Mouse (Mus musculus): ENCODE results near the gene C1qtnf2. TPM values are rescaled to one million over a fixed set of nuclear protein-coding genes. Genes with fewer than 3 reads are reported as not detected.

C1qtnf2 gene
- polyA plus RNA-seq, 1 experiment from 2014 or later = 17.8 TPM

DNA sequence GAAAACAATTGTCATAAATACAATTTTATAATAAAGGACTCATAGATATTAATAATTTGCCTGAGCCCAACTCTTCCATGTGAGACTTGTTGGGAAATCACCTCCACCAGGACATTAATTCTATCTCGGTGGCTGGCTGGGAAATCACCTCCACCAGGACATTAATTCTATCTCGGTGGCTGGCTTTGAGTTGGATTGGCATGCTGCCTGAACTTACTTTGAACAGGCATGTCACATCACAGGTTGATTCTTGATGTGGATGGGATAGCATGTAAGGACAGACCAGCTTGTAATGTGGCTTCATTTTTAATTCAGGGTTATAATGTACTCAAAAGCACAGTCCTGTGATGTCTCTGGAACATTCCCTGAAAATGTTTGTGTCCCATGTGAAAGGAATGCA, 24.2 kb upstream of the C1qtnf2 start:
- no peaks in the 10 kb centered on the region for H3K4me1 ChIP-seq (ENCODE audit: insufficient read depth, low read length)
- no peaks in the 10 kb centered on the region for H3K27me3 ChIP-seq (ENCODE audit: insufficient read depth, low read length)
- H3K9me3 ChIP-seq (ENCODE audit: low read length) = no peaks in the 10 kb centered on the region
- H3K36me3 ChIP-seq (ENCODE audit: insufficient read depth, low read length) = peaks cover 24% of the 10 kb centered on the region
- 78% methylated on average over 2 of the region's 2 CpGs for WGBS
- H3K4me2 ChIP-seq (replicated peaks; ENCODE audit: low read depth, low read length) = no peak overlapping the region
- no peak overlapping the region for H3K27ac ChIP-seq (ENCODE audit: low read length)
- H3K9ac ChIP-seq (replicated peaks; ENCODE audit: low read length) = no peak overlapping the region
- no peak overlapping the region for H3K4me3 ChIP-seq (ENCODE audit: low read length)
- no peak for ATAC-seq (ENCODE audit: low FRiP score, low TSS enrichment)

GRCm38 (mm10) chr11:43451322-43451721, 22.8 kb upstream of the C1qtnf2 start:
- no peak overlapping the region for H3K4me2 ChIP-seq (replicated peaks; ENCODE audit: low read depth, low read length)
- H3K4me1 ChIP-seq (ENCODE audit: insufficient read depth, low read length) = no peaks in the 10 kb centered on the region
- H3K27me3 ChIP-seq (ENCODE audit: insufficient read depth, low read length) = no peaks in the 10 kb centered on the region
- no peak overlapping the region for H3K27ac ChIP-seq (ENCODE audit: low read length)
- no peak for ATAC-seq (ENCODE audit: low FRiP score, low TSS enrichment)
- WGBS = 68% methylated on average over 4 of the region's 4 CpGs
- no peak overlapping the region for H3K4me3 ChIP-seq (ENCODE audit: low read length)
- peaks cover 11% of the 10 kb centered on the region for H3K36me3 ChIP-seq (ENCODE audit: insufficient read depth, low read length)
- no peak overlapping the region for H3K9ac ChIP-seq (replicated peaks; ENCODE audit: low read length)
- H3K9me3 ChIP-seq (ENCODE audit: low read length) = no peaks in the 10 kb centered on the region

DNA sequence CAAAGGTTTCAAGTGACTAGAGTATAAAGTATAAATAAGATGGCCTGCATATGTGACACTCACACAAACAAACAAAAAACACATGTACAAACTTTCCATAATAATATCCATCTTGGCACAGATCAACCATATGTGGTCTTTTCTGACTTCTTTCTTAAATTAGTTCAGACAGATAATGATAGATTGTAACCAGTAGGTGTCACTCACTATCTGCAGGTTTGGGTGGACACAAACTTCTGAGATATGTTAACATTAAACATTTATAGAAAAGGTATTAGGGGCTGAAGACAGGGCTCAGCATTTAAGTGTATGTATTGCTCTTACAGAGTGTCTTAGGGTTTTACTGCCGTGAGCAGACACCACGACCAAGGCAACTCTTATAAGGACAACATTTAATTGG, 21.8 kb upstream of the C1qtnf2 start:
- 59% methylated on average over 2 of the region's 2 CpGs for WGBS
- Histone ChIP-seq H3K4me1 (ENCODE audit: insufficient read depth, low read length) (no peaks in the 10 kb centered on the region), H3K4me2 (replicated peaks; ENCODE audit: low read depth, low read length) (no peak overlapping the region), H3K36me3 (ENCODE audit: insufficient read depth, low read length) (peaks cover 5% of the 10 kb centered on the region), H3K27ac (ENCODE audit: low read length) (no peak overlapping the region), H3K9ac (replicated peaks; ENCODE audit: low read length) (no peak overlapping the region), H3K27me3 (ENCODE audit: insufficient read depth, low read length) (no peaks in the 10 kb centered on the region), H3K4me3 (ENCODE audit: low read length) (no peak overlapping the region), H3K9me3 (ENCODE audit: low read length) (no peaks in the 10 kb centered on the region)
- no peak; the same call in 1 of the 2 replicates for ATAC-seq (ENCODE audit: low FRiP score, low TSS enrichment)

- no peak overlapping the region for H3K4me3 ChIP-seq (ENCODE audit: low read length)
- H3K9me3 ChIP-seq (ENCODE audit: low read length) = 0 out of 2 replicates have a peak, but pooled peaks cover 2% of the 10 kb centered on the region
- H3K4me1 ChIP-seq (ENCODE audit: insufficient read depth, low read length) = no peaks in the 10 kb centered on the region
- no peak overlapping the region for H3K4me2 ChIP-seq (replicated peaks; ENCODE audit: low read depth, low read length)
- H3K9ac ChIP-seq (replicated peaks; ENCODE audit: low read length) = no peak overlapping the region
- no peak for ATAC-seq (ENCODE audit: low FRiP score, low TSS enrichment)
- H3K36me3 ChIP-seq (ENCODE audit: insufficient read depth, low read length) = no peaks in the 10 kb centered on the region
- no peak overlapping the region for H3K27ac ChIP-seq (ENCODE audit: low read length)
- H3K27me3 ChIP-seq (ENCODE audit: insufficient read depth, low read length) = no peaks in the 10 kb centered on the region
- WGBS = 90% methylated on average over 25 of the region's 25 CpGs
These were observed 10.9 kb upstream of the C1qtnf2 start for GRCm38 (mm10) chr11:43463204-43463603.

DNA sequence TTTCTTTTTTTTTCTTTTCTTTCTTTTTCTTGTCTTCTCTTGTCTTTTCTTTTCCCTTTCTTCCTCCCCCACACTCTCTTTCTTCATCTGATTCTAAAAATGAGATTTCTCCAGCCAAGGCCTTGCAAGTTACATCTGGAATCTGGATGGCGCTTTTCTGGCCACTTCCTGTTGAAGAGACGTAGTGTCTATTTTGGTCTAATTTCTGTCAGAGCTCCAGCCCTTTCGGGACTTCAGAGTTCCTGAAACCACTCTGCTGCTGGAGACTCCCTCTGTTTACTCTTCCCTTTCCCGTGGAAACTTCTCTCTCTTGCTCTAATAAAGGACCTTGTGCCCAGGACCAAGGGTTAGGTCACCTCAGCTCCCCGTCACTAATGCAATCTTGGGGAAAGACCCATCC, 4.0 kb upstream of the C1qtnf2 start:
- Histone ChIP-seq H3K27ac (ENCODE audit: low read length) (peak overlapping the region; percentile 71), H3K9me3 (ENCODE audit: low read length) (0 out of 2 replicates have a peak, but pooled peaks cover 2% of the 10 kb centered on the region), H3K4me2 (replicated peaks; ENCODE audit: low read depth, low read length) (no peak overlapping the region; the same call in 1 of the 2 replicates), H3K4me3 (ENCODE audit: low read length) (no peak overlapping the region), H3K36me3 (ENCODE audit: insufficient read depth, low read length) (no peaks in the 10 kb centered on the region), H3K27me3 (ENCODE audit: insufficient read depth, low read length) (no peaks in the 10 kb centered on the region), H3K9ac (replicated peaks; ENCODE audit: low read length) (no peak overlapping the region), H3K4me1 (ENCODE audit: insufficient read depth, low read length) (peaks cover 20% of the 10 kb centered on the region)
- no peak for ATAC-seq (ENCODE audit: low FRiP score, low TSS enrichment)
- 37% methylated on average over 5 of the region's 5 CpGs for WGBS

GRCm38 (mm10) chr11:43470881-43471820, 2.9 kb upstream of the C1qtnf2 start:
- 55% methylated on average over 6 of the region's 6 CpGs for WGBS
- Histone ChIP-seq H3K27me3 (ENCODE audit: insufficient read depth, low read length) (no peaks in the 10 kb centered on the region), H3K9ac (replicated peaks; ENCODE audit: low read length) (no peak overlapping the region), H3K27ac (ENCODE audit: low read length) (peak overlapping the region; percentile 50), H3K4me1 (ENCODE audit: insufficient read depth, low read length) (peaks cover 20% of the 10 kb centered on the region), H3K4me3 (ENCODE audit: low read length) (no peak overlapping the region), H3K9me3 (ENCODE audit: low read length) (0 out of 2 replicates have a peak, but pooled peaks cover 2% of the 10 kb centered on the region), H3K4me2 (replicated peaks; ENCODE audit: low read depth, low read length) (no peak overlapping the region), H3K36me3 (ENCODE audit: insufficient read depth, low read length) (no peaks in the 10 kb centered on the region)
- no peak for ATAC-seq (ENCODE audit: low FRiP score, low TSS enrichment)

DNA sequence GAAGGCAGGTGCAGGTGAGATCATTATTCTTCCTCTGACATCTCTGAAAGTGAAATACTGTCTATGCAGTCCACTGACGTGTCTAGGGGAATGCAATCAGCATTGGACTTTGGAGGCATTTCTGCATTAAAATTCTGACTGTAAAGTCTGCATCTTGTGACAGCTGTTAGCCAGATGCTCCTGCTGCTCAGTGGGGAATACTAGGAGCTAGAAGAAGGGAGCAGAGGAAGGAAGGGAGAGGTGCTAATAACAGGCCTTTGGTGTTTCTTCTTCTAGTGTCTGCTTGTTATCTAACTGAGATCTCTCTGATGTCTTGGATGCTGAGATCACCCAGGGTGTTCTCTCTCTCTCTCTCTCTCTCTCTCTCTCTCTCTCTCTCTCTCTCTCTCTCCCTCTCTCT, 961 bp upstream of the C1qtnf2 start:
- Histone ChIP-seq H3K27ac (ENCODE audit: low read length) (no peak overlapping the region), H3K4me3 (ENCODE audit: low read length) (no peak overlapping the region), H3K27me3 (ENCODE audit: insufficient read depth, low read length) (no peaks in the 10 kb centered on the region), H3K9me3 (ENCODE audit: low read length) (no peaks in the 10 kb centered on the region), H3K9ac (replicated peaks; ENCODE audit: low read length) (no peak overlapping the region), H3K4me1 (ENCODE audit: insufficient read depth, low read length) (peaks cover 20% of the 10 kb centered on the region), H3K36me3 (ENCODE audit: insufficient read depth, low read length) (no peaks in the 10 kb centered on the region), H3K4me2 (replicated peaks; ENCODE audit: low read depth, low read length) (no peak overlapping the region)
- no peak for ATAC-seq (ENCODE audit: low FRiP score, low TSS enrichment)
- WGBS = 74% methylated on average over 1 of the region's 1 CpGs

DNA sequence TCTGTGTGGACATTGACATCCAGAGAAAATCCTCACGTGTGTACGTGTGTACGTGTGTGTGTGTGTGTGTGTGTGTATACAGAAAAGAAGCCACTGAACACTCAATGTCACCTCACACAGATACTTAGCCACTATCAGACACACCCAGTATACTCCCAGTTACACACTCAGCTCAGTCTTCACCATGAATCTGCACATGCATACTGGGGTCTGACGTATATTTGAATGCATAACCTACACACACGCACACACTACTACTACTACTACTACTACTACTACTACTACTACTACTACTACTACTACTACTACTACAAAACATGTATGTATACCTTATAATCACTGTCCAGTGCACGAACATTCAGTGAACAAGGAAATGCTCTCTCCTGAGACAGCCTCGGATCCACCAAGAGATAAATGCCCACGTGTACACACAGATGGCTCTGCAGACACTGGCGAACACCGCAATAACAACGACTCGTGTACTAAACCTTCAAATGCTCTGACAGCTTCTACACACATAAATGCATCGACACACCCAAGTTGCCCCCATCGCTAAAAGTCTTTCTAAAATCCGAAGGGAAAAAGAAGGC, 346 bp upstream of the C1qtnf2 start:
- ATAC-seq (ENCODE audit: low FRiP score, low TSS enrichment) = no peak

DNA sequence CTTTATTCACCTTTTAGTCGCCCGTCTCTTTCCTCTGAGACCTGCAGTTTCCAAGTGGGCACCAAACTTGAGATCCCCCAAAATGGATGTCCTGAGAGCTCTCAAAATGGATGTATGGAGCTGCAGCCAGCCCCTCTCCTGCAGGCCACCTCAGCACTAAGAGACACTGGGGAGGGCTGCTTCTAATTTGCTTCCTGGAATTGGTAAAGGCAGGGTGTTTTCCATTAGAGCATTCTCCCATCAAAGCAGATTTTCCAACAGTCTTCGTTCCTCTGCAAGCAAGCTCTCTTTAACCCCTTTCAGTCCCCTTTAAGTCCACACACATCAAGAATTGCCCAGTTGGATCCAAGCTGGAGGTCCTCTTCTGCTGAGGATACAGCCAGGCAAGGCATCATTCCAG, 5.3 kb downstream of the C1qtnf2 start:
- Histone ChIP-seq H3K36me3 (ENCODE audit: insufficient read depth, low read length) (no peaks in the 10 kb centered on the region), H3K9ac (replicated peaks; ENCODE audit: low read length) (no peak overlapping the region)
- WGBS = 80% methylated on average over 3 of the region's 3 CpGs

More for the DNA sequence above, 346 bp upstream of the C1qtnf2 start:
- WGBS = 52% methylated on average over 15 of the region's 15 CpGs
- Histone ChIP-seq H3K4me2 (replicated peaks; ENCODE audit: low read depth, low read length) (peak overlapping the region; percentile 57), H3K36me3 (ENCODE audit: insufficient read depth, low read length) (no peaks in the 10 kb centered on the region), H3K9ac (replicated peaks; ENCODE audit: low read length) (peak overlapping the region; percentile 53), H3K27ac (ENCODE audit: low read length) (no peak overlapping the region), H3K27me3 (ENCODE audit: insufficient read depth, low read length) (no peaks in the 10 kb centered on the region), H3K4me1 (ENCODE audit: insufficient read depth, low read length) (peaks cover 20% of the 10 kb centered on the region), H3K9me3 (ENCODE audit: low read length) (no peaks in the 10 kb centered on the region), H3K4me3 (ENCODE audit: low read length) (peak overlapping the region; percentile 41)

DNA sequence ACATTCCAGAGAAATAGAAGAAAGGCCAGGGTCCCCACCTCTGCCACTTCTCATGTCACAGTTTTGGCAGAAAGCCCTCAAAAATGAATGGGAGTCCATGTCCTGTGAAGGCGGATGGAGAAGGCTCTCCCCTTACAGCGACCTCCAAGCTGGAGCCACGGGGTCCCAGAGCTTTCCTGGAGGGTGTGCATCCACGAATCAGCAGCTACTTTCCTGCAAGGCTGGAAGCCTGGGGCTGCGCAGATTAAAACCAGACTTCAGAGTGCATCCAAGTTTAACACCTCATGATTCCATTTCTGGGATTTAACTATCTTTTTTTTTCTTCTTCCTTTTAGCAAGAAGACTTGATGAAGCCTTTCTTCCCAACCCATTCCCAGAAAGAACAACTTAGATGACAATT, 6.5 kb downstream of the C1qtnf2 start:
- Histone ChIP-seq H3K4me1 (ENCODE audit: insufficient read depth, low read length) (peaks cover 35% of the 10 kb centered on the region), H3K4me3 (ENCODE audit: low read length) (no peak overlapping the region), H3K27ac (ENCODE audit: low read length) (no peak overlapping the region), H3K27me3 (ENCODE audit: insufficient read depth, low read length) (no peaks in the 10 kb centered on the region), H3K9ac (replicated peaks; ENCODE audit: low read length) (no peak overlapping the region), H3K36me3 (ENCODE audit: insufficient read depth, low read length) (no peaks in the 10 kb centered on the region), H3K4me2 (replicated peaks; ENCODE audit: low read depth, low read length) (no peak overlapping the region), H3K9me3 (ENCODE audit: low read length) (no peaks in the 10 kb centered on the region)
- no peak for ATAC-seq (ENCODE audit: low FRiP score, low TSS enrichment)
- 42% methylated on average over 5 of the region's 5 CpGs for WGBS

More for the DNA sequence above, 5.3 kb downstream of the C1qtnf2 start:
- no peaks in the 10 kb centered on the region for H3K9me3 ChIP-seq (ENCODE audit: low read length)
- no peak overlapping the region for H3K4me2 ChIP-seq (replicated peaks; ENCODE audit: low read depth, low read length)
- H3K4me3 ChIP-seq (ENCODE audit: low read length) = no peak overlapping the region
- no peak overlapping the region for H3K27ac ChIP-seq (ENCODE audit: low read length)
- no peak for ATAC-seq (ENCODE audit: low FRiP score, low TSS enrichment)
- peaks cover 36% of the 10 kb centered on the region for H3K4me1 ChIP-seq (ENCODE audit: insufficient read depth, low read length)
- H3K27me3 ChIP-seq (ENCODE audit: insufficient read depth, low read length) = no peaks in the 10 kb centered on the region
